Mouse (Mus musculus): ENCODE data around the gene Slc20a1. TPM values are rescaled to one million over a fixed set of nuclear protein-coding genes. Genes with fewer than 3 reads are reported as not detected.

Slc20a1 gene
- 20.5 TPM for polyA plus RNA-seq (2014; fragmentation: Illumina TruSeq; extraction: RNeasy Lipid Tissue Mini Kit (QIAGEN cat#74804); ENCODE audit: low read depth, low replicate concordance)

DNA sequence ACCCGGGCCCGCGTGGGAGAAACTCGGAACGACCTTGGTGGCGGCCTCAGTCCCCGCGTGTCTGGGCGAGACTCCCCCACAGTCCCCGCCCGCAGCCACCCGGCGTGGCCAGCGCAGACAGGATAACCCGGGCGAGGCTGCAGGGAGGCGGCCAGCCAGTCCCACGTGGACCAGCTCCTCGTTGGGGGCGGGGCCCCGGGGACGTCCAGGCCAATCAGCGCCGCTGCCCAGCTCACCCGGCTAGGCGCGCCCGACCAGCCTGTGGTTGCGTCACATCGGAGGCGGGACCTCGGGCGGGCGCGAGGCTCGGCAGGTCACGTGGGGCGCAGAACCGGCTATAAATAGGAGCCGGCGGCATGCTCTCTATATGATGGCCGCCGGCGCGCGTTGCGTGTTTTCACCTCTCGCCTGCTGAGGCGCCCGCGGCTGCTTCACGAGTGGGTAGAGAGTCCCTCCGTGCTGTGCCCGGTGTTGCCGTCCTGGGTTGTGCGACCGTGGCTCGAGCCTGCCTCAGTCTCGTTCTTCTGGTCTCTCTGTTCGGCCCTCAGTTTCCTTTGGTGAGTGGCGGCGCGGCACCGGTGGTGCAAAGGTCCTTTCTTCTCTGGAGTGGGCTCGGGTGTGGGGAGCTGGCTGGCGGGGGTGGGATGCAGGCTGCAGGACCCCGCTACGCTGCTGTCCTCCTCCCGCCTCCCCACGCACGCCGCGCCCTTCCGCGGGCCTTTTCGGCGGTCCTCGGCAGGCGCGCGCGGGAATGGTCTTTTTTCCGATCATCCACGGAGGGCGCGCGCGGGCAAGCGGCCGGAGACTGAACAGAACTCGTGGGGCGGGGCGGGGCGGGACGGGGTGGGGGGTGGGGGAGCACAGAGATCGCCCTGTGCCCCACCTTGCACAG, at the start of gene Slc20a1:
Gene Slc20a1 (plus strand): TSS at position 329 of the 892 bp plus-strand sequence.

Other genes starting within 250 kb of the Slc20a1 start
- 20.3 TPM for gene Zc3h6, start 231.4 kb upstream of the Slc20a1 start, polyA plus RNA-seq (2014; fragmentation: Illumina TruSeq; extraction: RNeasy Lipid Tissue Mini Kit (QIAGEN cat#74804); ENCODE audit: low read depth, low replicate concordance)
- gene Gm10762, start 231.0 kb upstream of the Slc20a1 start, polyA plus RNA-seq (2014; fragmentation: Illumina TruSeq; extraction: RNeasy Lipid Tissue Mini Kit (QIAGEN cat#74804); ENCODE audit: low read depth, low replicate concordance), result 28.1 TPM
- 0.29 TPM for gene Vinac1, start 150.6 kb upstream of the Slc20a1 start, polyA plus RNA-seq (2014; fragmentation: Illumina TruSeq; extraction: RNeasy Lipid Tissue Mini Kit (QIAGEN cat#74804); ENCODE audit: low read depth, low replicate concordance)
- 0.81 TPM for gene Ttl, start 132.8 kb upstream of the Slc20a1 start, polyA plus RNA-seq (2014; fragmentation: Illumina TruSeq; extraction: RNeasy Lipid Tissue Mini Kit (QIAGEN cat#74804); ENCODE audit: low read depth, low replicate concordance)
- 1.8 TPM for gene Polr1b, start 97.8 kb upstream of the Slc20a1 start, polyA plus RNA-seq (2014; fragmentation: Illumina TruSeq; extraction: RNeasy Lipid Tissue Mini Kit (QIAGEN cat#74804); ENCODE audit: low read depth, low replicate concordance)
- 5.3 TPM for gene Chchd5, start 69.1 kb upstream of the Slc20a1 start, polyA plus RNA-seq (2014; fragmentation: Illumina TruSeq; extraction: RNeasy Lipid Tissue Mini Kit (QIAGEN cat#74804); ENCODE audit: low read depth, low replicate concordance)
- 88.5 TPM for gene Ckap2l, start 98.4 kb downstream of the Slc20a1 start, polyA plus RNA-seq (2014; fragmentation: Illumina TruSeq; extraction: RNeasy Lipid Tissue Mini Kit (QIAGEN cat#74804); ENCODE audit: low read depth, low replicate concordance)
- 1.1 TPM for gene Il1a, start 111.2 kb downstream of the Slc20a1 start, polyA plus RNA-seq (2014; fragmentation: Illumina TruSeq; extraction: RNeasy Lipid Tissue Mini Kit (QIAGEN cat#74804); ENCODE audit: low read depth, low replicate concordance)
- gene Il1b, start 172.4 kb downstream of the Slc20a1 start, polyA plus RNA-seq (2014; fragmentation: Illumina TruSeq; extraction: RNeasy Lipid Tissue Mini Kit (QIAGEN cat#74804); ENCODE audit: low read depth, low replicate concordance), result 0.94 TPM

All from testis, adult 10 weeks (tissue).